Mouse (Mus musculus): ENCODE results near the gene Invs. TPM values are rescaled to one million over a fixed set of nuclear protein-coding genes. Genes with fewer than 3 reads are reported as not detected.

Gene Invs
- polyA plus RNA-seq, 1 experiment from 2014 or later: 7.2 TPM

GRCm38 (mm10) chr4:48281121-48281520 is 1.6 kb downstream of the Invs start:
- H3K9me3 ChIP-seq (ENCODE audit: control insufficient read depth, low read length): no peaks in the 10 kb centered on the region
- no peak overlapping the region for H3K4me3 ChIP-seq (ENCODE audit: low read depth, low read length)
- no peak overlapping the region for H3K4me2 ChIP-seq (ENCODE audit: low read depth, severe bottlenecking)
- ATAC-seq (ENCODE audit: insufficient number of reproducible peaks, low FRiP score, low TSS enrichment, low read depth) (no peak), DNase-seq (ENCODE audit: low spot score) (no peak)
- no peak overlapping the region for H3K9ac ChIP-seq (ENCODE audit: low read length)
- no peaks in the 10 kb centered on the region for H3K36me3 ChIP-seq (ENCODE audit: control insufficient read depth, insufficient read depth, low read length)
- peaks cover 5% of the 10 kb centered on the region; the same call in 1 of the 2 replicates for H3K4me1 ChIP-seq (ENCODE audit: control insufficient read depth, insufficient read depth, low read length)
- H3K27ac ChIP-seq (replicated peaks; ENCODE audit: low read depth, low read length): no peak overlapping the region
- WGBS: 91% methylated on average over 1 of the region's 1 CpGs
- H3K27me3 ChIP-seq (ENCODE audit: control insufficient read depth, insufficient read depth, low read length): no peaks in the 10 kb centered on the region

GRCm38 (mm10) chr4:48287086-48287757 is 7.7 kb downstream of the Invs start:
- no peaks in the 10 kb centered on the region for H3K4me1 ChIP-seq (ENCODE audit: control insufficient read depth, insufficient read depth, low read length)
- no peak for DNase-seq (ENCODE audit: low spot score)
- 86% methylated on average over 5 of the region's 5 CpGs for WGBS
- H3K27me3 ChIP-seq (ENCODE audit: control insufficient read depth, insufficient read depth, low read length): no peaks in the 10 kb centered on the region
- ATAC-seq (ENCODE audit: insufficient number of reproducible peaks, low FRiP score, low TSS enrichment, low read depth): no peak
- H3K36me3 ChIP-seq (ENCODE audit: control insufficient read depth, insufficient read depth, low read length): no peaks in the 10 kb centered on the region
- no peak overlapping the region for H3K27ac ChIP-seq (replicated peaks; ENCODE audit: low read depth, low read length)
- no peak overlapping the region for H3K9ac ChIP-seq (ENCODE audit: low read length)
- no peak overlapping the region for H3K4me3 ChIP-seq (ENCODE audit: low read depth, low read length)
- no peak overlapping the region for H3K4me2 ChIP-seq (ENCODE audit: low read depth, severe bottlenecking)
- H3K9me3 ChIP-seq (ENCODE audit: control insufficient read depth, low read length): no peaks in the 10 kb centered on the region; the same call in 1 of the 2 replicates

GRCm38 (mm10) chr4:48314814-48315213 is 35.3 kb downstream of the Invs start:
- no peak overlapping the region for H3K27ac ChIP-seq (replicated peaks; ENCODE audit: low read depth, low read length)
- ATAC-seq (ENCODE audit: insufficient number of reproducible peaks, low FRiP score, low TSS enrichment, low read depth) (no peak), DNase-seq (ENCODE audit: low spot score) (no peak)
- H3K4me3 ChIP-seq (ENCODE audit: low read depth, low read length): no peak overlapping the region
- H3K36me3 ChIP-seq (ENCODE audit: control insufficient read depth, insufficient read depth, low read length): no peaks in the 10 kb centered on the region
- no peak overlapping the region for H3K9ac ChIP-seq (ENCODE audit: low read length)
- 77% methylated on average over 3 of the region's 3 CpGs for WGBS
- H3K4me2 ChIP-seq (ENCODE audit: low read depth, severe bottlenecking): no peak overlapping the region
- no peaks in the 10 kb centered on the region for H3K27me3 ChIP-seq (ENCODE audit: control insufficient read depth, insufficient read depth, low read length)
- no peaks in the 10 kb centered on the region for H3K9me3 ChIP-seq (ENCODE audit: control insufficient read depth, low read length)
- no peaks in the 10 kb centered on the region for H3K4me1 ChIP-seq (ENCODE audit: control insufficient read depth, insufficient read depth, low read length)

- Histone ChIP-seq H3K27ac (replicated peaks; ENCODE audit: low read depth, low read length) (no peak overlapping the region), H3K9me3 (ENCODE audit: control insufficient read depth, low read length) (no peaks in the 10 kb centered on the region), H3K4me3 (ENCODE audit: low read depth, low read length) (no peak overlapping the region), H3K9ac (ENCODE audit: low read length) (no peak overlapping the region), H3K27me3 (ENCODE audit: control insufficient read depth, insufficient read depth, low read length) (no peaks in the 10 kb centered on the region), H3K4me1 (ENCODE audit: control insufficient read depth, insufficient read depth, low read length) (no peaks in the 10 kb centered on the region), H3K4me2 (ENCODE audit: low read depth, severe bottlenecking) (no peak overlapping the region), H3K36me3 (ENCODE audit: control insufficient read depth, insufficient read depth, low read length) (no peaks in the 10 kb centered on the region)
- DNase-seq (ENCODE audit: low spot score): no peak
- no peak for ATAC-seq (ENCODE audit: insufficient number of reproducible peaks, low FRiP score, low TSS enrichment, low read depth)
- WGBS: 90% methylated on average over 3 of the region's 3 CpGs
Observed at GRCm38 (mm10) chr4:48316036-48316435, 36.5 kb downstream of the Invs start.

GRCm38 (mm10) chr4:48321276-48321675 is 41.7 kb downstream of the Invs start:
- H3K4me3 ChIP-seq (ENCODE audit: low read depth, low read length): no peak overlapping the region
- H3K9ac ChIP-seq (ENCODE audit: low read length): no peak overlapping the region
- 92% methylated on average over 1 of the region's 1 CpGs for WGBS
- DNase-seq (ENCODE audit: low spot score) (no peak), ATAC-seq (ENCODE audit: insufficient number of reproducible peaks, low FRiP score, low TSS enrichment, low read depth) (no peak)
- no peaks in the 10 kb centered on the region for H3K9me3 ChIP-seq (ENCODE audit: control insufficient read depth, low read length)
- no peaks in the 10 kb centered on the region for H3K27me3 ChIP-seq (ENCODE audit: control insufficient read depth, insufficient read depth, low read length)
- no peaks in the 10 kb centered on the region for H3K36me3 ChIP-seq (ENCODE audit: control insufficient read depth, insufficient read depth, low read length)
- no peak overlapping the region for H3K4me2 ChIP-seq (ENCODE audit: low read depth, severe bottlenecking)
- no peaks in the 10 kb centered on the region for H3K4me1 ChIP-seq (ENCODE audit: control insufficient read depth, insufficient read depth, low read length)
- H3K27ac ChIP-seq (replicated peaks; ENCODE audit: low read depth, low read length): no peak overlapping the region

- ATAC-seq (ENCODE audit: insufficient number of reproducible peaks, low FRiP score, low TSS enrichment, low read depth): no peak
- Histone ChIP-seq H3K27ac (replicated peaks; ENCODE audit: low read depth, low read length) (no peak overlapping the region), H3K4me3 (ENCODE audit: low read depth, low read length) (no peak overlapping the region), H3K9ac (ENCODE audit: low read length) (no peak overlapping the region), H3K4me2 (ENCODE audit: low read depth, severe bottlenecking) (no peak overlapping the region), H3K9me3 (ENCODE audit: control insufficient read depth, low read length) (no peaks in the 10 kb centered on the region), H3K36me3 (ENCODE audit: control insufficient read depth, insufficient read depth, low read length) (no peaks in the 10 kb centered on the region), H3K27me3 (ENCODE audit: control insufficient read depth, insufficient read depth, low read length) (no peaks in the 10 kb centered on the region), H3K4me1 (ENCODE audit: control insufficient read depth, insufficient read depth, low read length) (no peaks in the 10 kb centered on the region)
- WGBS: 67% methylated on average over 1 of the region's 1 CpGs
- no peak for DNase-seq (ENCODE audit: low spot score)
Observed at GRCm38 (mm10) chr4:48322095-48322494, 42.5 kb downstream of the Invs start.

- Histone ChIP-seq H3K27me3 (ENCODE audit: control insufficient read depth, insufficient read depth, low read length) (no peaks in the 10 kb centered on the region), H3K4me1 (ENCODE audit: control insufficient read depth, insufficient read depth, low read length) (no peaks in the 10 kb centered on the region), H3K4me3 (ENCODE audit: low read depth, low read length) (no peak overlapping the region), H3K9ac (ENCODE audit: low read length) (no peak overlapping the region), H3K36me3 (ENCODE audit: control insufficient read depth, insufficient read depth, low read length) (no peaks in the 10 kb centered on the region), H3K4me2 (ENCODE audit: low read depth, severe bottlenecking) (no peak overlapping the region), H3K27ac (replicated peaks; ENCODE audit: low read depth, low read length) (no peak overlapping the region), H3K9me3 (ENCODE audit: control insufficient read depth, low read length) (no peaks in the 10 kb centered on the region)
- no peak for ATAC-seq (ENCODE audit: insufficient number of reproducible peaks, low FRiP score, low TSS enrichment, low read depth)
- no peak for DNase-seq (ENCODE audit: low spot score)
Observed at GRCm38 (mm10) chr4:48327192-48327591, 47.6 kb downstream of the Invs start.

DNA sequence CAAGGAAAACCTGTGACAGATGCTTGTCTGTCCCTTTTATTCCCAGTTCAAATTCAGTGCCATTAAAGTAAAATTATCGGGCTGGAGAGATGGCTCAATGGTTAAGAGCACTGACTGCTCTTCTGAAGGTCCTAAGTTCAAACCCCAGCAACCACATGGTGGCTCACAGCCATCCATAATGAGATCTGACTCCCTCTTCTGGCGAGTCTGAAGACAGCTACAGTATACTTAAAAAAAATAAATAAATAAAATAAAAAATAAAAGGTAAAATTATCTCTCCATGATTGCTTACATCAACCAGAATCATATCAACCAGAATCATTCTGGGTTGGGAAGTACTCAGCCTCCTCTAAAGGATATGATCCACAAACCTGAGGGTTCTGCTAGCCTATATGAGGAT is 48.5 kb downstream of the Invs start:
- ATAC-seq (ENCODE audit: insufficient number of reproducible peaks, low FRiP score, low TSS enrichment, low read depth): no peak
- 63% methylated on average over 2 of the region's 2 CpGs for WGBS
- H3K27ac ChIP-seq (replicated peaks; ENCODE audit: low read depth, low read length): no peak overlapping the region

GRCm38 (mm10) chr4:48332453-48333051 is 53.0 kb downstream of the Invs start:
- DNase-seq (ENCODE audit: low spot score) (no peak), ATAC-seq (ENCODE audit: insufficient number of reproducible peaks, low FRiP score, low TSS enrichment, low read depth) (no peak)
- H3K4me3 ChIP-seq (ENCODE audit: low read depth, low read length): no peak overlapping the region
- H3K27me3 ChIP-seq (ENCODE audit: control insufficient read depth, insufficient read depth, low read length): no peaks in the 10 kb centered on the region
- H3K9ac ChIP-seq (ENCODE audit: low read length): no peak overlapping the region
- no peaks in the 10 kb centered on the region for H3K4me1 ChIP-seq (ENCODE audit: control insufficient read depth, insufficient read depth, low read length)
- no peak overlapping the region for H3K27ac ChIP-seq (replicated peaks; ENCODE audit: low read depth, low read length)
- H3K9me3 ChIP-seq (ENCODE audit: control insufficient read depth, low read length): no peaks in the 10 kb centered on the region
- WGBS: 87% methylated on average over 6 of the region's 6 CpGs
- no peaks in the 10 kb centered on the region for H3K36me3 ChIP-seq (ENCODE audit: control insufficient read depth, insufficient read depth, low read length)
- H3K4me2 ChIP-seq (ENCODE audit: low read depth, severe bottlenecking): no peak overlapping the region

More for the DNA sequence above, 48.5 kb downstream of the Invs start:
- DNase-seq (ENCODE audit: low spot score): no peak
- no peak overlapping the region for H3K4me2 ChIP-seq (ENCODE audit: low read depth, severe bottlenecking)
- H3K36me3 ChIP-seq (ENCODE audit: control insufficient read depth, insufficient read depth, low read length): no peaks in the 10 kb centered on the region
- H3K9me3 ChIP-seq (ENCODE audit: control insufficient read depth, low read length): no peaks in the 10 kb centered on the region
- H3K27me3 ChIP-seq (ENCODE audit: control insufficient read depth, insufficient read depth, low read length): no peaks in the 10 kb centered on the region
- no peak overlapping the region for H3K9ac ChIP-seq (ENCODE audit: low read length)
- H3K4me3 ChIP-seq (ENCODE audit: low read depth, low read length): no peak overlapping the region
- no peaks in the 10 kb centered on the region for H3K4me1 ChIP-seq (ENCODE audit: control insufficient read depth, insufficient read depth, low read length)

Measured in limb, embryonic 11.5 days (tissue).